Mouse (Mus musculus): ENCODE results near the gene Por.

GRCm38 (mm10) chr5:135676696-135677095, 6.9 kb downstream of the Por start:
- no peak for TF ChIP-seq HCFC1 (IDR thresholded peaks at IDR 0.05; ENCODE audit: borderline replicate concordance, insufficient read depth, low read length)
- no peak for TF ChIP-seq ZC3H11A (IDR thresholded peaks at IDR 0.05; ENCODE audit: borderline replicate concordance, low read depth, low read length)
- no peak for TF ChIP-seq MAFK (IDR thresholded peaks at IDR 0.05; ENCODE audit: insufficient read depth, low read depth, low read length)
- TF ChIP-seq CHD2 (IDR thresholded peaks at IDR 0.05; ENCODE audit: low read depth, low read length), result no peak
- no peak for TF ChIP-seq ZNF384 (IDR thresholded peaks at IDR 0.05; ENCODE audit: low read depth, low read length)
